19 mouse cellular contexts compared by ENCODE assay signal in the genomic region with DNA sequence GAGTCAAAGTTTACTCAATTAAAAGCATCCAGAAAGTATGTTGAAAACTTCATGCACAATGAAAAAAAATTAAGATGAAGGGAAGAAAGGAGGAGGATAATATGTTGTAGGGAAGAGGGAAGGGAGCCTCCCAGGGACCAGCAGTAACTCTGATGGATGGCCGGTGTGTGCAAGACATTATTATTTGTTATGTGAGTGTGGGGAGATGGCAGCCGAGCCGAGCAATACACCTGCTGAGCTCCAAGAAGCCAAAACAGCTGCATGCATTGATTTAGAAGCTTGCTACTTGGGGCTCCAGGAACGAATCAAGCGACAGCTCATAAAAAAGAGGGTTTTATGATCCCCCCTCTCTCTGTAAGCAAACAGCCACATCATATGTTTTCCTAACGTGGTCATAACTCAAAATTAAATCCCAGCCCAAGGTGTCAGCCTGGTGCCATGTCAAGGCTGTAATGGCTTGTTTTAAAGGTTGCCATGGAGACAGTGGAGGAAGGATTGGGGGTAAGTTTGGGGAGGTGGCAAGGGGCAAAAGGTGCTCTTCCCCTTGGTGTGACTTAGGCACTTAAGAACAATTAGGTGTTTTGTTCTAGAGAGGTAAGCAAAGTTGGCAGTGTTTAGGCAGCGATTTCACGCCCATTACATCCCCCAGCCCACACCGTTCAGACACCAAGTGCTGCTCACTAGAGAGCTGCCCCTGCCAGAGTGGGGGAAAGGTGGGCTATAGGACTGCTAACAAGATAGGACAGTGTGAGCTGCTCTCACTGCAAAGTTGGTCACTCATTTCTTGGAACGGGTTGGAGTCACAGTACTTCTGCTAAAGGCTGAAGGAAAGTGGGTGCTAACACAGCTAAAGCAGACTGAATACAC.
DNase-seq lines count a peak whose midpoint lies in the region; ATAC-seq lines count a peak whose summit lies in the region.
"Had no signal": no experiment of that assay in that cellular context is flagged by ENCODE, and none has a peak within 500 bp of the region (broad histone marks: within the 10 kb centered on the region; RNA-seq: fewer than 3 reads in every experiment).

No protein-coding gene starts in this region.

- no peak overlapping the region for H3K4me2 ChIP-seq in heart, embryonic 11.5 days
- no peak overlapping the region for H3K4me2 ChIP-seq in neural tube, embryonic 11.5 days (ENCODE audit: low read depth)
- H3K4me2 ChIP-seq: forebrain, embryonic 15.5 days; hindbrain, embryonic 15.5 days had no signal

- H3K4me3 ChIP-seq in heart, embryonic 11.5 days (ENCODE audit: low read depth, low read length), result no peak overlapping the region
- H3K4me3 ChIP-seq in neural tube, embryonic 11.5 days (ENCODE audit: low read depth, low read length), result no peak overlapping the region
- H3K4me3 ChIP-seq: erythroblast, embryonic 14.5 days; forebrain, embryonic 15.5 days; gastrocnemius, adult 2 months; hindbrain, embryonic 15.5 days; midbrain, embryonic 10.5 days had no signal

- H3K4me1 ChIP-seq in heart, embryonic 11.5 days (ENCODE audit: control insufficient read depth, insufficient read depth, low read length), result no peaks in the 10 kb centered on the region
- peaks cover 6% of the 10 kb centered on the region; the same call in 1 of the 2 replicates for H3K4me1 ChIP-seq in neural tube, embryonic 11.5 days (ENCODE audit: control insufficient read depth, insufficient read depth, low read length)
- H3K4me1 ChIP-seq: forebrain, embryonic 15.5 days; hindbrain, embryonic 15.5 days had no signal

- no peaks in the 10 kb centered on the region for H3K27me3 ChIP-seq in heart, embryonic 11.5 days (ENCODE audit: control insufficient read depth, insufficient read depth, low read length)
- no peaks in the 10 kb centered on the region for H3K27me3 ChIP-seq in neural tube, embryonic 11.5 days (ENCODE audit: control insufficient read depth, insufficient read depth, low read length)
- H3K27me3 ChIP-seq: forebrain, embryonic 15.5 days; hindbrain, embryonic 15.5 days had no signal

- H3K9ac ChIP-seq in heart, embryonic 11.5 days (ENCODE audit: low read depth, low read length), result no peak overlapping the region
- H3K9ac ChIP-seq in neural tube, embryonic 11.5 days (ENCODE audit: low read length), result no peak overlapping the region
- H3K9ac ChIP-seq: forebrain, embryonic 15.5 days; hindbrain, embryonic 15.5 days; liver, postnatal 0 days had no signal

- no peak overlapping the region for H3K27ac ChIP-seq in heart, embryonic 11.5 days (ENCODE audit: low read depth, low read length)
- no peak overlapping the region for H3K27ac ChIP-seq in neural tube, embryonic 11.5 days (ENCODE audit: low read depth, low read length)
- H3K27ac ChIP-seq: forebrain, embryonic 15.5 days; gastrocnemius, adult 2 months; hindbrain, embryonic 15.5 days; midbrain, embryonic 10.5 days had no signal

- no peaks in the 10 kb centered on the region for H3K36me3 ChIP-seq in heart, embryonic 11.5 days (ENCODE audit: control insufficient read depth, insufficient read depth, low read length)
- no peaks in the 10 kb centered on the region for H3K36me3 ChIP-seq in neural tube, embryonic 11.5 days (ENCODE audit: control insufficient read depth, insufficient read depth, low read length)
- H3K36me3 ChIP-seq: forebrain, embryonic 15.5 days; hindbrain, embryonic 15.5 days; midbrain, embryonic 10.5 days had no signal

- no peaks in the 10 kb centered on the region for H3K9me3 ChIP-seq in heart, embryonic 11.5 days (replicated peaks; ENCODE audit: control insufficient read depth, low read length)
- no peaks in the 10 kb centered on the region for H3K9me3 ChIP-seq in neural tube, embryonic 11.5 days (ENCODE audit: control insufficient read depth, low read length)
- H3K9me3 ChIP-seq: forebrain, embryonic 15.5 days; hindbrain, embryonic 15.5 days; midbrain, embryonic 10.5 days had no signal

- 46% methylated on average over 10 of the region's 10 CpGs for WGBS in heart, embryonic 11.5 days (ENCODE audit: insufficient replicate concordance)
- WGBS in neural tube, embryonic 11.5 days, result 13% methylated on average over 10 of the region's 10 CpGs

- ATAC-seq in heart, embryonic 11.5 days (replicated peaks; ENCODE audit: insufficient number of reproducible peaks, low FRiP score, low TSS enrichment), result no peak
- ATAC-seq in neural tube, embryonic 11.5 days (ENCODE audit: insufficient read depth, low FRiP score, low TSS enrichment), result 0 out of 2 replicates have a peak, but pooled peaks have one; percentile 48
- ATAC-seq: forebrain, embryonic 15.5 days; liver, postnatal 0 days had no signal

- DNase-seq in heart, adult 11 months, result peak; percentile 80
- DNase-seq in neural tube, embryonic 11.5 days (ENCODE audit: low spot score), result no peak
- DNase-seq in neural tube, embryonic 10.5 days (ENCODE audit: extremely low spot score, low spot score), result no peak
- peak; percentile 61 for DNase-seq in mesoderm, embryonic 11.5 days (ENCODE audit: low read depth, low spot score)
- no peak for DNase-seq in layer of hippocampus, postnatal 10 days (ENCODE audit: low spot score in 2 of 2)
- DNase-seq in frontal cortex, postnatal 14 days (ENCODE audit: low spot score in 2 of 2), result no peak
- no peak for DNase-seq in layer of hippocampus, adult 9-10 months (ENCODE audit: low spot score)
- DNase-seq: cerebellum, adult 9-10 months; gastrocnemius, adult 2 months; heart, adult 18-20 months; kidney, adult 9 months; left cerebral cortex, postnatal 4 days; liver, postnatal 0 days; thymus, postnatal 14 days had no signal

Comparison
In these comparisons a context has a peak if more than half of its experiments do, and no peak if none do; other contexts are left out.
1. DNase-seq: peak in heart, adult 11 months (single experiment) and mesoderm, embryonic 11.5 days (single experiment); none in neural tube, embryonic 11.5 days (single experiment), neural tube, embryonic 10.5 days (single experiment), layer of hippocampus, postnatal 10 days (0 of 2), frontal cortex, postnatal 14 days (0 of 2) and layer of hippocampus, adult 9-10 months (single experiment).